Mouse (Mus musculus) CH12.LX (cell line): ENCODE data around the gene Kalrn.

Experiments used
- CTCF ChIP-seq, 2 experiments: IDR thresholded peaks in 1 of 2; conservative IDR thresholded peaks in 1 of 2; 2 replicates each; pipeline ENCODE4 v1.5.1; 2011 to 2012; ENCODE audit warnings: low read depth in 2 of 2, low read length in 2 of 2, improper control_type of control experiment in 1 of 2, inconsistent platforms in 1 of 2, mild to moderate bottlenecking in 1 of 2, moderate library complexity in 1 of 2
- POLR2AphosphoS2 ChIP-seq: IDR thresholded peaks from 2 replicates; pipeline ENCODE4 v1.6.1; 2011; ENCODE audit warnings: low read depth, low read length, improper control_type of control experiment

GRCm38 (mm10) chr16:34601954-34602353, 28.6 kb upstream of the Kalrn start:
- TF ChIP-seq CTCF (conservative IDR thresholded peaks at IDR 0.05 in 1 of 2, IDR thresholded peaks at IDR 0.05 in 1 of 2; ENCODE audit: low read depth in 2 of 2, low read length in 2 of 2) (no peak), POLR2AphosphoS2 (no peak)
